Mouse (Mus musculus): ENCODE data around the gene Patl2. TPM values are rescaled to one million over a fixed set of nuclear protein-coding genes. Genes with fewer than 3 reads are reported as not detected.
A peak's percentile ranks its signal among the peaks of the same experiment; 100 is the strongest.
"Not testable (repeated sequence)": the region's sequence is repeated elsewhere in the genome, so short reads cannot be mapped to it uniquely, and the experiment has no call there.

Gene Patl2
- 0.26 TPM in 1 of 2 replicates, not detected in the other for total RNA-seq (2021)
- long read RNA-seq, experiment 1, result 0 reads
- long read RNA-seq, experiment 2, result 0 reads

DNA sequence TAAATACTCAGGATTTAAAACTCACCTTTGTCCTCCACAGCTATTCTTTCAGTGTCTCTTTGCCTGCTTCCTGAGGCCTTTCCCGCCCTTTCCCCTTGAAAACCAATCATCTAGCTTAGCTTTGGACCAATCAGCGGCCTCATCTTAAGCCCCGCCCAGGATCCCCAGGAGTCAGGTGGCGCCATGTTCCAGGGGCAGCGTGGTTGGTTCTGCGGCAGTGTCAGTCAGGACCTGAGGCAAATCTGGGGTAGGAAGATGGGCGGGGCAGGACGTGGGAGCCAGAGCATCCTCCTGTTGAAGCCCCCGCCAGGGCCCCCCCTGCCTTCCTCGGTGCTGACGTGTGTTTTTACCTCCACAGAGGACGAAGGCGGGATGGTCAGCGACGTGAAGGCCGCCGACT, at the start of gene Patl2, which contains the start of gene Terb2:
TSS of gene Patl2 (minus strand) at position 84 of the 400 bp plus-strand sequence.
TSS of gene Terb2 (plus strand) at position 167 of the 400 bp plus-strand sequence.
- no peak for DNase-seq

DNA sequence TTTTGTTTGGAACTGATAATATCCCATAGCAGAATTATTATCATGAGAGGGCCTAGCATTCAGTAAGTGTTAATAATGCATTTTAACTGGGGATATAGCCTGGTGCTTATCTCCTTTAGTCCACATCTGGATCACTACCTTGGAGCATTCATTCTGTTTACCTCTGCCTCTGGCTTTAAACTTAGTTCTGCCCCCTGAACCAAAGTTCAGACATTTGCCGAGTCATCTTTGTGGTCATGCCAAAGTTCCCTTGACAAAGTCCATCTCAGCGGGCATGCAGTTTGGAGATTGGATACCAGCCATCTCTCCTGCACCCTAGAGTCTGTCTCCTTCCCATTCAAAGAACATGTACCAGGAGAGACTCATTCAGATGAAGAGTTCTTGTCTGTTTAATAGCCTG, 49.4 kb upstream of the Patl2 start:
- DNase-seq, result no peak

DNA sequence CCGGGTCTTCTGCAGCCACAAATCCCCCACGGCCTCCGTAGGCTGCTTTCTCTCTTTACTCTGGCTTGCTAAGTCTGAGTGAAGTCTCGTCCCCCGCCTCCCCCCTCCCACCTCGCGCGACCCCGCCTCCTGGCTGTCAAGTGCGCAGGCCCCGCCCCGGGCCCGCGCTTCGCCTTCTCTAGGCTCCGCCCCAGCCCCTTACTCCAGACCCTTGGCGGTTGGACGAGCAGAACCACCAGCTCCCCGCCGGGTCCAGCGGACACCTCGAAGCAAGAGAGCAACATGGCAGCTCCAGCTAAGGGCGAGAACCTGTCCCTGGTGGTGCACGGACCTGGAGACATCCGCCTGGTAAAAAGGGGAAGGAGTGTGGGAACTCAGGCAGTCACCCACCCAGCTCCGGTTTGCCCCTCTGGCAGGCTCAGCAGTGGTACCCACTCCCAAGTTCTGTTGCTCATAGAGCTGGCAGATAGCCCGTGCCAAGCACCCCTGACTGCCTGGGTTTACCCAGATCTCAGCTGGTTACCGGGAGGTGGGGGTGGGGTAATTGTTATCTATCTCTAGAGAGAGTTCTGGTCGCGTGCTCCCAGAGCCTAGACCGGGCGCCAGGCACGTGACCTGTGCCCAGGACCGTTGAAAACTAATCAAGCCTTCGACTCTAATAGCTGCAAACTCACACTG, 48.8 kb upstream of the Patl2 start, which contains the start of gene Sord:
TSS of gene Sord (plus strand) at position 139 of the 678 bp plus-strand sequence.
- peak; percentile 88 for DNase-seq

DNA sequence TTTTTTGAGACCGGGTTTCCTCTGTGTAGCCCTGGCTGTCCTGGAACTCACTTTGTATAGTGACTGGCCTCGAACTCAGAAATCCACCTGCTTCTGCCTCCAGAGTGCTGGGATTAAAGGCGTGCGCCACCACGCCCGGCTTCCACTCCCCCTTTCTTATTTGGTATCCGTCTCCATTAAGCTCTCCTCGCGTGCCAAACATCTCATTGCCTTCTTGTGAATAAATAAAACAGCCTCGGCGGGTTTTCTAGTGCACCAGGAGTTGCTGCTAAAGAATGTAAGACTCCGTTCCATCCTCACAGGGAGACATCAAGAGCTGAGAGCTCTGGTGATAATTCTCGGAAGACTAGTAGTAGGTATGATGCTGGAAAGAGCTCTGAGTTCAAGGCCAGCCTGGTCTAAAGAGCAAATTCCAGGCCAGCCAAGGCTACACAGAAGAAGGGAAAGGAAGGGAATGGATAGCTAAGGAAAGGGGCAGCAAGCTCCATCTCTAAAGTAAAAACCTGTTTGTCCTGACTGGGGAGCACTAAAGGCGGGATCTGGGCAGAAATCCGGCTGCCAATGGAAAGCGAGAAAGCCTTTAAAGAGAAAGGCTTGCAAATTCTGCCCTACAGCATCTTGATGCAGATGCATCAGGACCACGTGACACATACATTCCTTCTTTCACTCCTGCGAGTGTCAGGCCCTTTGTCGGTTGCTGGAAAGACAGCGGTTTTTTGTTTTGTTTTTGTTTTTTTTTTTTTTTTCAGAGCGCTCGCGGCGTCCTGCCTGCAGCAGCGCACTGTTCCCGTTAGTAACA, 48.0 kb upstream of the Patl2 start:
- DNase-seq, result peak; percentile 55

DNA sequence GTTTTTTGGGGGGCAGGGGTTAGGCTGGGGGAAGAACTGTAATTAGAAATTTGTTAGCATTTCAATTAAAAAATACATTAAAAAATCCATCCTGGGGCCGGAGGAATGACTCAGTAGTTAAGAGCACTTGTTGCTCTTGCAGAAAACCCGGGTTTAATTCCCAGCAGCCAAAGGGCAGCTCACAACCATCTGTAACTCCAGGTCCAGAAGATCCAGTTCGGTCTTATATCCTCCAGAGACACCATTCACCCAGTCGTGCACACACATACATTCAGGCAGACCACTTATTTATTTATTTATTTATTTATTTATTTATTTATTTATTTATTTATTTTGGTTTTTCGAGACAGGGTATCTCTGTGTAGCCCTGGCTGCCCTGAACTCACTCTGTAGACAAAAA, 47.4 kb upstream of the Patl2 start:
- no peak for DNase-seq

DNA sequence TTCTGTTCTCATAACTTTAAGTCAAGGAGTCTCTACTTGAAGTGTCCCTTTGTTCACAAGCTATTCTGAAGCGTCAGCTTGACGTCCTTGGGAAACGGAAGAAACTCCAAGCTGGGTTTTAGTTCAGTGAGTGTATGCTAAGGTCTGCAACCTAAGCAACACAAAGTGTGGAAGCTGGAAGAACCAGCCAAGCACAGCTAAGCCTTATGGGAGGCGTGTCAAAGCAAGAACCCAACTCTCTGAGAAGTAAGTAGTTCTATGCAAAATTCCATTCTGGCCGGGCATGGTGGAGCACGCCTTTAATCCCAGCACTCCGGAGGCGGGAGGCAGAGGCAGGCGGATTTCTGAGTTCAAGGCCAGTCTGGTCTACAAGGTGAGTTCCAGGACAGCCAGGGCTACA, 45.6 kb upstream of the Patl2 start:
- no peak for DNase-seq

DNA sequence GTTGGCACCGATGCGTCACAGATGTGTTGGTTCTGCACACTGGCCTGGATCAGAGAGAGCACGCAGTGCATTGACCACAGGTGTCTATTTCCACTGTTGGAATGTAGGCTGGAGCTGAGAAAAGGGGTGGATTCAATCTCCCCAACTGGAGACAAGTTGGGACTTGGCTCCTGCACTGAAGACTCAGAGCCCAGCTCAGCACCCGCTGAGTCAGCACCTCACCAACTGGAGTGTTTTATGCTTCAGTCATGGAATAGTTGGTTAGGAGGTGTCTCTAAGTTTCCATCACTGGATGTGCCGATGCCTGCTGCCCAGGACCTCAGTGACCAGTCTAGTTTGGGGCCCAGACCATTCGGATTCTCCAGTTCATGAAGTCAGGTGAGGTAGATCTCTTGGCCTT, 44.4 kb upstream of the Patl2 start:
- DNase-seq, result no peak

DNA sequence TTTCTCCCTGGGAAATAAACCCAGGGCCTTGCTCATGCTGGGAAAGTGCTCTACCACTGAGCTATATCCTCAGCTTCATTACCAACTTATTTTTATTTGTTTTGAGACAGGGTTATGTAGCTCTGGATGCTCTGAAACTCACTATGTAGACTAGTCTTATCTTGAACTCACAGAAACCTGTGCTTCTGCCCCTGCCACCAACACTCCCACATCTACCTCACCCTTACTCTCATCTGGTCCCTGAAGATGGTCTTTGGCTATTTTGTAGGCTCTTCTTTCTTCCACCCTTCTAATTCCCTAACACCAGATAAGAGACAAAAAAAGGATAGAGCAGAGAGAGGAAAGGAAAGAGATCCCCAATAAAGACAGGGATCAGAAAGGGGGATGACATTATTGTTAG, 37.7 kb upstream of the Patl2 start:
- no peak for DNase-seq

DNA sequence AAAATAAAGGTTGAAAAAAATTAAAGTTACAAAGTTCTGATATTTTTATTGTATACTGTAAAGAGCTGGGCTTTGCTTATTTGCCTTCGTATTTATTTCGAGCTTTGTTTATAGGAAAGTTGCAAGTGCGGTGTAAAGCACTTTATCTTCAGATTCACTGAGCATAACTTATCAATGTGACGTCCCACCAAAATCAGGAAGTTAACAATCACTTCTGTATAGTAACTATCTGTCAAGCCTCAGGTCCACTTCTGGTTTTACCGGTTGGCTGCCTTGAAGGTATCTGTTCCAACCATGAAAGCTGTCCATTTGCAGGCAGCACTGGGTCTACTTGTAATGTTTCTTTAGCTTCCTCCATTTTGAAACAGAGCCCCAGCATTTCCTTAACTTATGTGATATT, 36.3 kb upstream of the Patl2 start:
- DNase-seq, result no peak

DNA sequence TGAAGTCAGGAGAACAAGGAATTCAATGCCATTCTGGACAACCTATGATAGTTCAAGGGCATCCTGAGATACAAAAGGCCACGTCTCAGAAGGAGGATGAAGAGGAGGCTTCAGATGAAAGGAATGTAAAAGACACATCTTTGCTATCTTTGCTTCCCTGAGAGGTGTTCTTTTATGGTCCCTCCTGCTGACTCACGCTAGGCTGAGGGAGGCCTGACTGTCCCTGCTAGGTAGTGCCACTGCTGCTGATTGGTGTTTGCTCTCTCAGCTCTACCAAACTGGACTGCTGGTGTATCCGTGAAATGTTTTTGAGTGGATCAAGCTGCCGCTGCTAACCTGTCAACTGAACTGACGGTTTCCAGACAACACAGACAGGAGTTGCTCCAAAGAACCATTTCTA, 35.8 kb upstream of the Patl2 start:
- DNase-seq, result no peak

DNA sequence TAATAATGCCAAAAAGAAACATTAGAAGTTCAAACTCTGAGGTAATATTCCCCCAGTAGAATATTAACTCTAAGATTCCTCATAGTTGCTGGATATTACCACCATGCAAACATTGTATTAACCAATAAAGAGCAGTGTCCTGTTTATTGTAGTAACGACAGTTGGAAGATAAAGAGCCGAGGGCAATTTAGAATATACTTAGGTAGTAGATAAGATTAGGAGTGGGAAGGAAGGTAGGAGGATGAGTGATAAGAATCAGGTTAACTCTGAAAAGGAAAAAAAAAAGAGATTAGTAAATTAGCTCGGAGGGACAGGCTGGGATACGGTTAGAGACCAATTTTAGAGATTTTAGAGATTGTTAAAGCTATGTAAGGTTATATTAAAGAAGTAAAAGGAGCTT, 35.4 kb upstream of the Patl2 start:
- no peak for DNase-seq

DNA sequence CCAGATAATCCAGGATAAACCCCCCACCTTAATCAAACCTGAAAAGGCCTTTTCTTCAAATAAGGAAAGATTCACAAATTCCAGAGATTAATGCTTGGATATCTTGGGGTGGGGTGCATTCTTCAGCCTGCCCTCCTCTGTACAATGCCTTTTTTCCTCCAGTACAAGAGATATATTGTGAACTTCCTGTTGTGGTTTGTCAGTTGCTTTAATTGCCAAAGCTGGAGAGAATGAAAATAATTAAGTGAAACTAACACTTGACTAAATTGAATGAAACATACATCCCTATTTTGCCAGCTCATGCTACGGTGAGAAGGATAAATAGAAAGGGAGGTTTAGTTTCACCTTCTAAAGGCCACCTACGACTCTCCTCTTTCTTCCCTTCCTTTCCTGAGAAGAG, 32.2 kb upstream of the Patl2 start:
- DNase-seq, result no peak

DNA sequence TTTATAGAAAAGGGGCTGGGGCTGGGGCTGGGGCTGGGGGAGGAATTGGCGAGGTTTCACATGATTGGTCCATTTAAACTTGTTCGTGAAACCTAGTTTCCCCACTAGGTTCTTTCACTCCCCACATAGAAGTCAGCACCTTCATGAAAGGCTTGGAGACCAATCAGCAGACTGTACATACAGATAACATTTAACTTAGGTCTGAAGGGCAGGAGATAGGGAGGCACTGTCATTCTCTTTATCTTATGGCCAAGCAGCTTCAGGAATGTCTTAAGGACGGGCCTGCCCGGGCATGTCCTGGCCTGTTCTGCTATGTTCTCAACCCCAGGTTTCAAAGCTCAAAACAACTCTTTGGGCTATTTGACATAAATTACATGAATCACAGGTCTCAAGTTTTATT, 31.1 kb upstream of the Patl2 start:
- not testable (repeated sequence) for DNase-seq

DNA sequence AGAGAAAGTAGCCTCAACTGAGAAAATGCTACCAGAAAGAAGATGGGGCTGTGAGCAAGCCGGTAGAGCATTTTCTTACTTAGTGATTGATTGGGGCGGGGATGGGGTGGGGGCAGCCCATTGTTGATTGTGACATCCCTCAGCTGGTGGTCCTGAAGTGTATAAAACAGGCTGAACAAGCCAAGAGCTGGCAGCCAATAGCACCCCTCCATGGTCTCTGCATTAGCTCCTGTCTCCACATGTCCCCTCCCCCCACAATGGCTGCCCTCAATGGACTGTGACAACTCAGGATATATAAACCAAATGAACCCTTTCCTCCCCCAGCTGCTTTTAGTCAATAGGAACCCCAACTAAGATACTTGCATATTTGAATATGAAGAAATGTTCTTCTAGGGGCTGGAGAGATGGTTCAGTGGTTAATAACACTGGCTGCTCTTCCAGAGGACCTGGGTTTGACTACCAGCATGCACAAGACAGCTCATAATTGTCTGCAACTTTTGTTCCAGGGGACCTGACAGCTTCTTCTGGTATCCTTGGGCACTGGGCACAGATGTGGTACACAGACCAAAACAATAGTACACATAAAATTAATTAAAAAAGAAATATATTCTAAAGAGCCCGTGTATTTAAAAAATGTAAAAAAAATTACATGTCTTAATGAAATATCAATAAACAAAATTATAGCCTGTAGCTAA, 24.7 kb upstream of the Patl2 start:
- no peak for DNase-seq

DNA sequence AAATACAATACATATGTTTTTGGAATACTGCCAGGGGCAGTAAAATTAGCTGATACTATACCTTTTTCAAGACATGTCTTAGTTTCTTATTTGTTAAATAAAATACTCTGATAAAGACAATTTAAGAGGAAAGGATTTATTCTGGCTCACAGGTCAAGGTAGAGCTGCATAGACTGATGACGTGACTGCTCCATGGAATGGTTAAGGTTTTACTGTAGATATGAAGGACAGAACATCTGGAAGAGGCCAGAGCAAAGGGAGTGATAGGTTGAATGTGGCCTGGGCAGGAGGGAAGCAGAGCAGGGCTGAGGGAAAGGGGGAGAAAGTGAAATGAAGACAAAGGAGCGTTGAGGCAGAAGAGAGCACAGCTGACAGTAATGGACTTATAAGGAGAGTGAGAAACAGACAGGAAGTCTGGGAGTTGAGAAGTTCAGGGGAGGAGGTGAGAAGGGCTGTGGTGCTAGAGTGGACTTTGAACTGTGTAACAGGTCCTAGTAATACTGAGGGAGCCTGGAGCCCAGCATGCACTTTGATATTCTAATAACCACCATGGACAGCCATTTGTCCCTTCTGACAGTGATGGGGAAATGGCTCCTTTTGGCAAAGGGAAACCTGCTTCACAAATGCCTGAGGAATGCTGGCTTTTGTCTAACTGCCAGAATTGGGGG, 20.6 kb upstream of the Patl2 start:
- DNase-seq, result no peak

DNA sequence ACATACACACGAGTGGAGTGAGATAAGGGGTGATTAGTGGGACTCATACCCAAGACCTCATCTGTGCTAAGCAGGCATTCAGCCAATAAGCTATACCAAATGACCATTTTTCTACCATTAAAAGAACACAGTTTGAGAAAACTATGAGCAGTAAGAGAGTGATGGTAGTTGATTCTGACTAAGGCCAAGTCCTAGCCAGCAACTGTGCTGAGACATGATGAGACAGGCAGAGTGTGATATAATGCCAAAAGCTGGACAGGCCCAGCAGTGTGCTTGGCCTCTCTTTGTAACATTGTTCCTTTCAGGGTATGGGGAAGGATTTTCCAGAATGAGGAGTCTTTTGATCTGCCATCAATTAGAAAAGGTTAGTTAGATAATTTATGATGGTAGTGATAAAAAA, 15.5 kb upstream of the Patl2 start:
- DNase-seq, result no peak

DNA sequence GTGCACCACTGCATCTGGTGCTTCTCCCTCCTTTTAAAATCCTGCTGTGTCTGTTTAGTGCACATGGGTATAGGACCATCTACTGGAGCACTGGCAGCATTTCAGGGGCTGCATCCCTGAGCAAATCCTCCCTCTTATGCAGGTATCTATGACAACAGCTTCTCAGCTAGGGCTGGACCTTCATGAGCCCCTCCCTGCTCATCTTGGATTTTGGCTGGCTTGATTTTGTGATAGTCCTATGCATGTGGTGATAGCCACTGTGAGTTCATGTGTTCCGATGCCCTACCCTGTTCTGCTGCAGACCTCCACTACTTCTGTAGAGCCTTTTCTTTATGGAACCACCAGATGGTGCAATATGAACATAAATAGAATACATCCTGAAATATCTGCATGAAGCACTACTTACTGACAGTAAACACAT, 8.5 kb upstream of the Patl2 start:
- no peak for DNase-seq

DNA sequence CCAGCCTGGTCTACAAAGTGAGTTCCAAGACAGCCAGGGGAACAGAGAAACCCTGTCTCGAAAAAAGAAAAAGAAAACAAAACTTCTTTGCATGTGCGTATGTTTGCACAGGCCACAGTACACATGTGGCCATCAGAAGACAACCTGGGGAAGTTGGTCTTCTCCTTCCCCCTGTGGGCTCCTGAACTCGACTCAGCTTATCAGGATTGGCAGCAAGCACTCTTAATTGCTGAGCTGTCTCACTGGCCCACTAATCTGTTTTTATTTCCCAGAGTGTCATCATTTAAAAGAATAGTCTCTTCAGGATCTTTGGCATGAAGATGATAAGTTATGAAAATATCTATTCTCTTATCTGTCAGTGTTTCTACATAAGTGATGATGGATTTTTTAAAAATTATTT, 5.9 kb upstream of the Patl2 start:
- DNase-seq, result no peak

DNA sequence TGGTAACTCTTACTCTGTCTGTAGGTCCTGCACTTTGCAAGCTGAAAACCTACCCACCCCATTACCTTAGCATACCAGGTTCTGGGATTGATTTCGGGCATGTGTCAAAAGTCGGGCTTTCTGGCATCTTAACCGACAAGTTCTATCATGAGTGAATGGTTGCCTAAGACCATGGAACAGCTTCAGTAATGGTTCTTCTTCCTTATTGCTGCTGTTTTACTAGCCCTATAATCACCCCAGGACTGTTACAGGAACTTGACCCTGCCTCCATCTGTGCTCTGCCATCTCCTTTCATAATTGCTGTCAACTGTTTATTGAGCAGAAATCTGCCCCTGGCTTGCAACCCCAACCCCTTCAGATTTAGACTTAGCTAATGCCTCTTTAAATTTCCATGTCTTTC, 762 bp upstream of the Patl2 start:
- DNase-seq, result no peak

DNA sequence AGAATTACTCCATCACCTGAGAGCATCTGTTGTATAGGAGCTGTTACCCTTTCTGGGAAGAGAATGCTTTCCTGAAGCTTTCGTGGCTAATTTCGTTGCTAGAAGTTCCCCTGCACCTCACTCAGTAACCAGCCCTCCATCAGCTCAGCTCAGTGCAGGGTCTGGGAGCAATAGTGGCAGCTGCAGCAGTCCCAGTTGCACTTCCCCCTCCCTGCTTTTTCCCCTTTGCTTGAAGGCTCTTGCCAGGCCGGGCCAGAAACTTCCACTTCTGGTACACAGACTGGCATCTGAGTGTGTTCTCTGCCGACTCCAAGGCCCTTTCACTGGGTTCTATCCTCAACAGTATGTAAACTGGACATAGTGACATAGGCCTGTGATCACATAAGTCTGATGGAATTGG, 903 bp downstream of the Patl2 start:
- DNase-seq, result no peak

DNA sequence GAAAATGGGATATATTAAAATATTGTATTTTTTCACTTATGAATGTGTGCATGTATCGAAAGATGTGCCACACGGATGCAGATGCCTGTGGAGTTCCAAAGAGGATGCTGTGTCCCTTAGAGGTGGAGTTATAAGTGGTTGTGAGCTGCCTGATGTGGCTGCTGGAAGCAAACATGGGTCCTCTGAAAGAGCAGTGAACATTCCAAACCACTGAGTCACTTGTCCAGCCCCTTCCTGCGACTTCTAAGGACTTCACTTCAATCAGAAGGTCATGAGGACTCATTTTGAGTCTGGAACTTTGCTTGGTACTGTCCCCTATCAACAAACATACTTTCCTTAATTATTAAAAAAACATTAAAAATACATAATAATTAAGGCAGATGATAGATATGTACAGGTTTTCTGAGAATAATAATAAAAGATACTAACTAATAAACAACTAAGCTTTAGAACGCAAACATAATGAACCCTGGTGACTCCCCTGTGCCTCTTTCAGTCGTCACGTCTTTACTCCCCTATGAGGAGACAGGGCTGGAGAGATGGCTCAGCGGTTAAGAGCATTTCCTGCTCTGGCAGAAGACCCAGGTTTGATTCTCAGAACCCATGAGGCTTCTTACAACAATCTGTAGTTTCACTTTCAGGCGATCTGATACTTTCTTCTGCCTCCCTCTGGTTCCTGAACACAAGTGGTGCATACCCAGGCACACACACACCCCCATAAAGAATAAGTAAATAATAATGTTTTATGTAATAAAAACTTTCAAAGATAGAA, 5.8 kb downstream of the Patl2 start:
- no peak for DNase-seq

DNA sequence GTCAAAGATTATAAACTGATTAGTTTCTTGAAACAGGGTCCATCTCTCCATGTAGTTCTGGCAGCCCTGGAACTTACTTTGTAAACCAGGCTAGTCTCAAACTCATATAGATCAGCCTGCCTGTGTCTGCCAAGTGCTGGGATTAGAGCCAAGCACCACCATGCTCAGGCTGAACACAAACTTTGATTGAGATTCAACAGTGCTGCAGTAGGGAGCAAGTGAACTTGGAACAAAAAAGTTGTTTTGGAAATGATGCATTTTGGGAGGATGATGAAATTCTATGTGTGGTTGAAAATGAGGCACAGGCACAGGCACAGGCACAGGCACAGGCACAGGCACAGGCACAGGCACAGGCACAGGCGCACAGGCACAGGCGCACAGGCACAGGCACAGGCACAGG, 13.8 kb downstream of the Patl2 start:
- DNase-seq, result no peak

Measured in adrenal gland, postnatal 14 days (tissue).